Mouse (Mus musculus) thymus, postnatal 25 days (tissue): Measurements from ENCODE around the gene Pidd1.

Experiments used
- DNase-seq: peaks from one replicate; pipeline ENCODE4 v3.0.0; 2022

The Pidd1 gene

DNA sequence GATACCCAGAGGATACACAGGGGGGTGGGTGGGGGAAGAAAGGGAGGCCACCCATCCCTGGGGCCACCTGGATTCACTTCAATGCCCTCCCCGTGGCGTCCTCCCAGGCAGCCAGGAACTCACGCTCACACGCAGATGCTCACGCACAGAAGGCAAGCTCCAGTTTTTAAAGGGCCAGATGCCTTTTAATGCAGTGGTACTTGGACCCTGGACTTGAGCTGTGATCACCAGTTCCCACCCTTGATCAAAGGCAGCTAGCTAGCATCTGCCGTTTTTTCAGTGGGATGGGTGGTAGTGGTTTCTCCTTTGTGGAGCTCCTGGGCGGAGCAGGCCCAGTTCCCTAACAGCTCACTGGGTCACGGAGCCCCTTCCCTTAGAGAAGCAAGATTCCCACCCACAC lies 9.4 kb downstream of the Pidd1 start:
- peak; percentile 41 for DNase-seq

DNA sequence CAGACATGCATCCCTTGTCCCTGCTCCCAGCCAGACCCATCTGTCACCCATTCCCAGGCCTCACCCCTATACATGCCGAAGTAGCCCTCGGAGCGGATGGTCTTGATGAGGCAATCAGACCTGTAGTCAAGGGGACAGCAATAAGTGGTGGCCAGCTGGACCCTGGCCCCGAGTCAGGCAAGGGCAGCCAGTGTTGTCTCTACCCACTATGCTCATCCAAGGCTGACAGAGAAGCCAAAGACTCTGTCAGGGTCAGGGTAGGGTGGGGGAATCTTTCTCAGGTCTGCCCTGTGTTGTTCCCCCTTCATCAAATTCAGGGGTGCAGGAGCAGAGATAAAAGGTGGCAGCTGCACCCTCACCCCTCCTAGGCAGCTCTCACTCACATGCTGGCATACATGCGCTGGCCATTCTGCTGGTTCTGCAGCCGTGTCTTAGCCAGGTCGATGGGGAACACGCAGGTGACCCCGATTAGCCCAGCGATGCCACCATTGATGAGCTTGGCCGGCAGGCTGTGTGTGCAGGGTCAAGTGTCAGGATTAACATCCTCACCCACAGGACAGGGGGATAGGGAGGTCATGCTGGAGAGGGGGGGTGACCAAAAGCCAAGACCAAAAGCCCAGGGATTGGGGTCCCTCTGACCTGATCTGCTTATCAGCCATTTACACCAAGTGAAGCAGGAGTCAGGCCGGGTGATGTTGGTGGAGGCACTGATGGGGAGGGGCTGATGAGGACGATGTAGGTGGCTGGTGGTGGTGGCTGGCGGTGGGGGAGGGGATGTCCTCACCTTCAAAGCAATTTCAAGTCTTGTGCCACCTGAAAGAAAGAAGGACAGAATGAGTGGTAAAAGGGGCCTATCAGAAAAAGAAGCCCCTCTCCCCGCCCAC lies 10.1 kb downstream of the Pidd1 start:
- DNase-seq = no peak

DNA sequence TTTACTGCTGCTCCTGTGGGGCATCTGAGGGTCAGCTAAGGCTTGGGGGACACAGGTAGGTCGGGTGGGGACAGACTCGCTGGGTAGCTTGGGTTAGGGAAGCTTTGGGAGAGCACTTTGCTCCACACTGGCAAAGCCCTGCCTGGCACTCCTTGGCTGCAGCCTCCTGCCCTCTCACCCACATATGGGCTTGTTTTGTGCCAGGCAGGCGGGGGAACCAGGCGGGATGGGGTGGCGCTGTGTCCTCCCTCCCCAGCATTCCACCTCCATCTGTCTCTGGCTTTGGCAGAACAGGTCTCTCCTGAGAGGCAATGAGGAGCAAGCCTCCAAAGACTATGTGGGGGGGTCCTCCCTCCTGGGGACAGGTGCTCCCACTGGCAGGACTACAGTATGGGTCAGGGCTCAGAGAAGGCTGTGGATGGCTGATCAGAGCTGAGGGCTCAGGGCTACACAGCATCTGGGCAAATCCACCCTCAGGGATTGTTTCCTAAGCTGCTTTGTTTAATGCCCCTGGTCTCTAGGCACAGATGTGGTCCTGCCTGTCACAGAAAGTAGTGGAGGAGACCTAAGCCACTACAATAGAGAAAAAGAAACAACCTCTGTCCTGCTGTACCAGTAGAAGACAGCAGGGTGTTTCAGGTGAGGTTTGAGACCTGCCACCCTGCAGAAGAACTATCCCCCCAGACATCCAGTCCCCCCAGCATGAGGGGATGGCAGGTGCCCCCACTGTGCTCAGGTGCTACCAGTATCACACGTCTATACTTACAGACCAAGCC lies 10.9 kb downstream of the Pidd1 start:
- DNase-seq = no peak

DNA sequence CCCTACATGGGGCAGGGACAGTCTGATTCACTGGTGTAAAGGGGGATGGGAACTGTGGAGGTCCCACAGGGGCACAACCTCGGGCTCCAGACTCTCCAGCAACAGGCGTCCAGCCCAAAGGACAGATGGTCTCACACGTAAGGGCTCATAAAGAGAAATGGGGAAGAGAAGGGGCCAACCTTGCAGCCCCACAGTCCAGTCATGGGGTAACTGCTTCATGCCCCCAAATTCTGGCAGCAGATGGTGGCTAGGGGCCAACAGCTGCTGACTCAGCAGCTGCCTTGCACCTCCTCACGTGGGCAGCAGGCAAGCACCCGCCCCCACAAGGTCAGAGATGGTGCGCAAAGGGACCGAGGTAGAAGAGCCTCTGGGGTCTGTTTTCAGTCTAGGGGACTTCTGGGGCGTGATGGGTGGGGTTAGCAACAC lies 11.6 kb downstream of the Pidd1 start:
- DNase-seq = no peak

DNA sequence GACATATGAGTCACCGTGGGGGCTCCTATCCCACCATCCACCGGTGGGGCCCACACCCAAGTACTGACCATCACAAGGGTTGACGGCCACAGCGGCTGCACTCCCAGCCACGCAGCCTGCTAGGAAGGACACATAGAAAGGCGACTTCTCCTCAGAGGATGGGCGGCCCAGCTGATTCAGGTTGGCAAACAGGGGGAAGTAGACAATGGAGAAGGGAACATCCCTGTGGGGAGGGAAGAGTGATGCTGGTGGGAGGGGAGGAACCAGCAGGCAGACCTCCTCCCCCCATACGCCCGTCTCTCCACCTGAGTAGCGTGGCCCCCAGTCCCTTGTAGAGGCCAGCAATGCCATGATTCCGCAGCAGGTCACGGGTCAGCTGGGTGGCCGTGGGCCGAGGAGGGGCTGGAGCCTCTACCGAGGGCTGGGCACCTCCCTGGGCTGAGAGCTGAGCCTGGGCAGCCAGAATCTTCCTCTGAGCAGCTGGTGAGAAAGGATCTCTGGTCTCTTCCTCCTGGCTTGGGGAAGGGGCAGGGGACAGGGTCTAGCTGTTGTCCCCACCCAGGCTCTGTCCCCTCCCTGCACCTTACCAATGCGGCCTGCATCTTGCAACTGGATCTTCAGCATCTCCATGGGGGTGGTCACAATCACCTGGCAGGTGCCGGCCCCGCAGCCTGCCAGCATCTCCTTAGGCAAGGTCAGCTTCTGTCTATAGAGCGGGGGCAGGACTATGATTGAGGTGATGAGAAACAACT lies 12.2 kb downstream of the Pidd1 start:
- no peak for DNase-seq

DNA sequence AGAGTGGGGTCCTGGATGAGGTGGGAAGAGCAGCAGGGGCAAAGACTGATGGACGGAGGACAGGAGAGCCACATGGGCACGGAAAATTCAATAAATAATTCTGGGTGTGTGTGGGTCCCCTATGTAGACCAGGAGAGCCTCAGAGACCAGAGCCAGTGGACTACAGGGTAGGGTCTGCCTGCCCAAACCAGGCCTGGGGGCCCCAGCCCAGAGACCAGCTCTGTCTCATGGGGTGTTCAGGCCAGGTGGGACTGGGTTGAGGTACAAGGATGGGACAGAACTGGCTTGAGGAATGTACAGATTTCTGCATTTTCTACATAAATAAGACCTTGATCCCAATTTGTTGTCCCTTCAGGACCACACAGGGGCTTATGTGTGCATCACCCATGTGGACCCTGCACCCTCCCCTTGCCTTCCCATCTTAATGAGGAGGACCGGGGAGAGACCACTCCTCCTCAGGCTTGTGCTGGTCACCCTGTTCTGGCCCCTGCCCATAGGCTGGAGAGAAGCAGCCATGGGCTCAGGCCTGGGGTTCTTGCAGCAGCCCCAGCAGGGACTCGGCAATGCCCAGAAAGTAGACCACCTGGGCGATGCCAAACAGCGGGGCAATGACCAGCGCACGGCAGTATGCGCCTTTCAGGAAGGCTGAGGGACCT lies 13.1 kb downstream of the Pidd1 start:
- DNase-seq = no peak

DNA sequence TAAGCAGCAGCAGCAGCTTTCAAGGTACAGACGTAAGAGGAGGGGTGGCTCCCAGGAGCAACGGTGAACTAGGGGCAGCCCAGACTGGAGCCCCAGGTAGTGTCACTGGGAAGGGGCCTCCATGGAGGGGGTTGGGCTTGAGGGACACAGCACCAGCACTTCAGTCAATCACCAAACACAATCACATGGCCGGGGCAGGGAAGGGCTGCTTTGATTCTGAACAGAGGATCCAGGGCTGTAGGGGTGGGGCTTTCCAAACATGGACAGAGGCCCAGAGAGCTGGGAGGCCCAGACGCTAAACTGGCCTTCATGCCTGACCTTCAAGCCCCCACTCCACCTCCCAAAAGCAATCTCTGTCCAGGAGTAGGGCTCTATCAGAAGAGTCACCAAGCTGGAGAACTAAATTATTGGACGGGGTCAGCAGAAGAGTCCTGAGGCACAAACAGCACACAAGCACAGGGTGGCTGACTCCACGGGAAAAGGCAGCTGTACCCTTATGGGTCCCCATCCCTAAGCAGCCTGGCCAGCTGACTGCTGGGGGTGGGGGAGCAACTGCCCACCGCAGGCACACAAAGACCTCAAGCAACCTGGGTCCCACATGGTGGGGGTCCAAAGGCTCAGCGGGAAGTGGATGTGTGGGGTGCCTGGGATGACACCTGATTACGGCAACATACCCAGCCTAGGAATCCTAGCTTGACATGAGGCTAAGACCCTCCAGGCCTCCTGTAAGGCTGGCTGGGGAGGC lies 13.8 kb downstream of the Pidd1 start:
- DNase-seq = no peak

DNA sequence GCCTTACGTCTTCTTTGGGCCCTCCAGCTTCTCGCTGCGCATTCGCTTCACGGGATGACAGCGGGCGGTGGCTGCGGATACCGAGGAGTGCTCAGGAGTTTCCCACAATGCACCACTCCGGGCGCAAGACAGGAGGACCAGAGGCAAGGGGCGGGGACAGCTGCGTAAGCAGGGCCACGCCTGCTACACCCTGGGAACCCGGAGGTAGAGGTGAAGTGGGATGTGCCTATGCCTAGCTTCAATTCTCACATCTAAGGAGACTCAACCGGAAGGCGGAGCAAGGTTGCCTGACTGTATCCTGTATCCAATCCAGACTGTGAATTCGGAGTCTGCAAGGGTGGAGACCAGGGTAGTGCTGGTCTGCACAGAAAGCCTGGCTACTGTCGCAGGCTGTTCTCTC lies 14.5 kb downstream of the Pidd1 start, which contains the start of gene Cend1:
TSS of gene Cend1 (minus strand) at position 182 of the 400 bp plus-strand sequence.
- no peak for DNase-seq

DNA sequence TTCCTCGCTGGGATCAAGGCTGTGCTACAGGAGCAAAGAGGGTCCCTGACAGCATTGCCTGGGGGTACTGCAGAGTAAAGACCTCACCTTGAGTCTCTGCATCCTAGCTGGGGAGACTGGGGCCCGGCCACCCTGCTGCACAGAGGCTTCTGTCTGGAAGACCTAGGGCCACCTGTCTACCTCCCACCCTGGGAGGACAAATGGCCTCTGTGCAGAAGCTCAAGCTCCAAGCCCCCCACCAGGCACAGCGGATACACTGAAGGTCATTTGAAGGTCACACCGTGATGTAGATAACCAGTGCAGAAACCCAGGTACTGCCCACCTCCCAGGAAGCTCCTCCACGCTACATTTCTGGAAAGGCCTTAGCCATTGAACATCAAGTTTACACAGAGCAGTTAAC lies 15.1 kb downstream of the Pidd1 start:
- DNase-seq = no peak

DNA sequence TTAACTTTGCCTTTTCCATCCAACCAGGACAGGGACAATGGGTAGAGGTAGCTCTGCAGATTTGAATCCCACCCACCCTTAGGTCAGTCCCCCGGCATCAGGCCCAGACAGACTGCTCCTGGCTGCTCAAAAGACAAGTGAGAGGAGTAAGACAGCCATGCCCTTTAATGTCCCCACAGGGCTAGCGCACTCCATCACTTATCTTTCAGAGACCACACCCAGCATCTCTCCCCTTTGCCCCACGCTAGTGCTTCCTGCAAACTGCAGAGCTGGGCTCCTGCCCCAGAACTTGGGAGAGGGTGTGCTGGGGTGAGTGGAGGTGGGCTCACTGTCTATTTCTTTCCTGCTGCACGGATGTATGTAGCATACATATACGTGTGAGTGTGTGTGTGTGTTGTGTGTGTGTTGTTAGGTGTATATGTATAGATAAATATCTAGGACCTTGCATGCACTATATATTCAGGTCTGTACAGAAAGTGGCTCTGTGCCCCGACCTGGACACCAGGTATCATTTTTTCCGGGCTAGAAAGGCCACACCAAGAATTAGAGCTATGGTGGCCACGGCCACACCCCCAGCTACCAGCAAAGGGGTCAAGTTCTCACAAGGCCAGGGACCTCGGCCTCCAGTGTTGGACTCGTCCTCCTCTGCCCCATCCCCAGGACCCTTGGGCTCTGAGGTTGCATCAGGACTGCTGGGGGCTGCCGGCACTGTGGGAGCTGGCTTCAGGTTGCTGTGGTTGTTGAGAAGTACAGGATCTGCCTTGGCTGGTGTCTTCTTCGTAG lies 16.7 kb downstream of the Pidd1 start:
- DNase-seq = no peak

DNA sequence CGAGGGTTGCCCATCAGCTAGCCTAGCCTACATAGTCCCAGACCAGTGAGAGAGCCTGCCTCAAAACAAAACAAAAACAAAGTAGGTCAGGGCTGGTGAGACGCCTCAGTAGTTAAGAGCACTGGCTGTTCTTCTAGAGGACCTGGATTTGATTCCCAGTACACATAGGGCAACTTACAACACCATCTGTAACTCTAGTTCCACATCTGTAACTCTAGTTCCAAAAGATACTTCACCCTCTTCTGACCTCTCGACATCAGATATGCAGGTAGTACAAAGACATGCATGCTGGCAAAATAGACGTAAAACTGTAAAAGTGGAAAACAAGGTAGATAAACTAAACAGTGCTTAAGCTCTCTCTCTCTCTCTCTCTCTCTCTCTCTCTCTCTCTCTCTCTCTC lies 20.0 kb downstream of the Pidd1 start:
- DNase-seq = no peak

DNA sequence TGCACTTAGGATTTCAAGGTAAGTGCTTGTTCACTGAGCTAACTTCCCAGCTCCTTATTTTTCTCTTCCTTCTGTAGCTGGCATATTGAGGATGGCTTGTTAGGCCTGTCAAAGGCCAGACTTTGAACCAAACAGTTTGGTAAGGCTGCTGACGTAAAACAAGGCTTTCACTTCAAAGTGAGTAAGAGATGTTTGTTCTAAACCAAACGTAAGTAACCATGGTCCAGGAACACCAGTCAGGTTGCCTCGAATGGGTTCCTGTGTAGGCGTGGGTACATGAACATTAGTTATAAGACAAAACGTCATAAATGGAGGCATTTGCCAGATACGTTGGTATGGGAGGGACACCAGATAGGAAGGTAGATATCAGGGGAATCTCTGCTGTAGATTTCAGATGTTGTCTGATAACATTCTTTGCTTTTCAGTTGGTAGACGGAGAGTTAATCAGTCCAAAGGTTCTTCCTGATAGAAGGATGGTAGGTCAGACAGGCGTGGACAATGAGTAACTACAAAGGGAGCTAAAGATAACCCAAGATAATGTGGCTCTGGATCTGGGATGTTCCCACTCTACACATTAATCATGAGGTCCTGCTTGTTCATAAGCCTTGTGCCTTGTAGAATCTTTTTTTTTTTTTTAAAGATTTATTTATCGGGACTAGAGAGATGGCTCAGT lies 23.7 kb downstream of the Pidd1 start:
- no peak for DNase-seq

DNA sequence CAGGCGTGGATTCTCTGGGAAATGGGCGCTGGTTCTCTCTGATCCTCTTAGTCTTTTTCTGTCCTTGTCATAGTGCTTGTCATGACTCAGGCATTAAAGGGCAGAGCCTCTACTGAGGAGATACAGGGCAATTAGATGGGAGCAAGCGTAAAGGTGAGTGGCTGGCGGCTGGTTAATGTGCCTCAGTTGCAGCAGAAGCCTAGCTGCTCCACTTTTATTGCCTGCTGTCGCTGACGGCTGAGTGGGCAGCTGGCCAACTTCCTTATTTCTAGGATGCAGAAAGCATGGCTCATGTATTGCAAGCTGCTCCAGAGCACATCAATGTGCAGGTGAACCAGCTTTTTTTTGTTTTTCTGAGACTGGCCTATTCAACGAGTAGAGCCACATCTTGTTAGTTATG lies 24.9 kb downstream of the Pidd1 start:
- DNase-seq = no peak

DNA sequence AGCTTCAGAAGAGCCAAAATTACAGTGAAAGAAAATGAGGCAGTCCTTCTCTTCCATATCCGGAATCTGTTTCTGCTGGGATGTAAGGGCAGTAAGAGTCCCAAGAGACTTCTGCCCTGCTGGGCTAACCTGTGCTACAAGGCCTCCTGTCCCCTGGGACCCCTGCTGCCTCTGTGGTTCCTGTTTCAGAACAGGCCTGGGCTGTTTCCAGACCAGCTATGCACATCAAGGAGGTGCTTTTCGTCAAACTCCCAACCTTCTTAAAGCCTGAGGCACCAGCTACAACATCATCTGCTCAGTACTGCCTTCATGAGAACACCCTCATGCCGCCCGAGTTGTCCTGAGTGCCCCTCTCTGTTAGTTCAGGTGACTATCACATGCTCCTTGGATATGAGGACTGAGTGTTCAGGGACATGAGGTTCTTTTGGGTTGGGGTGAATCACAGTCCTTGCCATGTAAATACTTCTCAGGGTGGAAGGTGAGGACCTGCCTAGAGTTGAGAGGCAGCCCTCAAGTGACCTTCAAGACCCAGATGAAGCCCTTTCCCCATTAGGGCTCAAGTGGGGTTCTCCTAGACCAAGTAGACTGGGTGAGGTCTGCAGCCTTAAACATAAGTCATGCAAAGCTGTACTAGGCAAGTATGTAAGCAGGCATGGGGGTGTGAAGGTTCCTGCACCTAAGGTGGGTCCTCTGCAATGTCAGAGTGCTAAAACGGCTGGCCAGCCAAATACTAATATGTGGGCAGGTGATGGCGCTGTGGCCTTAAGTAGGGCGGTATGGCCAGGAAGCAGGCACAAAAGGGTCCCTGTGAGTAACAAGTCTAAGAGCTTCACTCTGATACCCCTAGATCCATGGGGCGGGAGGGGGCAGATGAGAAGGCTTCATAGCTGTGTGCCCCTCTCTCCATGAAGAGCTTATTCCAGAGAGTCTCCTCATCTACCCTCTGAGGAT lies 25.8 kb downstream of the Pidd1 start:
- no peak for DNase-seq

DNA sequence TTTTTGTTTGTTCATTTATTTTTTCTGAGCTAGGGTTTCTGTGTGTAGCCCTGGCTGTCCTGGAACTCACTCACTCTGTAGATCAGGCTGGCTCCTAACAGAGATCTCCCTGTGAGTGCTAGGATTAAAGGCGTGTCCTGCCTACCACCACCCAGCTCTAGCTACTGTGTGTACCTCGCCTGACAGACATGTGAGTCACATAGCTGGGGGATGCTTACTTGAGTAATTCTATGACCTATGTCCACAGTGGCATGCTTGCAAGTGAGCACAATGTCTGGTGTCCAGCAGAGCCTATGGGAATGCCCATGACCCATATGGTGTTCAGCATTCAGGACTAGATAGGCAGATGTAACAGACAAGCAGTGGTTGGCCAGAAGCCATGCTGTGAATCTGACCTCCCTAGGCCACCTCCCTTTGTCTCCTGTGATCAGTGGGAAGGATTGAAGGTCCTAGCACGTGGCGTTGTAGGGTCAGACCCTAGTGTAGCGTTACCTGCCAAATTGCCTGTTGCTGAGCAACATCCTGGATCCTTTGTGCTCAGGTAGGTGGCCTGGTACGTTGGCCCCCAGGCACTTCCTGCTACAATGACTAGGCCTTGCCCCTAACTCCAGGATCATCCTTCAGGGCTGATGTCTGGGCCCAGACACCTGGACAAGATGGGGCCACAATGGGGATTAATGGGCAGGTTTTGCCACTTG lies 27.5 kb downstream of the Pidd1 start:
- no peak for DNase-seq

DNA sequence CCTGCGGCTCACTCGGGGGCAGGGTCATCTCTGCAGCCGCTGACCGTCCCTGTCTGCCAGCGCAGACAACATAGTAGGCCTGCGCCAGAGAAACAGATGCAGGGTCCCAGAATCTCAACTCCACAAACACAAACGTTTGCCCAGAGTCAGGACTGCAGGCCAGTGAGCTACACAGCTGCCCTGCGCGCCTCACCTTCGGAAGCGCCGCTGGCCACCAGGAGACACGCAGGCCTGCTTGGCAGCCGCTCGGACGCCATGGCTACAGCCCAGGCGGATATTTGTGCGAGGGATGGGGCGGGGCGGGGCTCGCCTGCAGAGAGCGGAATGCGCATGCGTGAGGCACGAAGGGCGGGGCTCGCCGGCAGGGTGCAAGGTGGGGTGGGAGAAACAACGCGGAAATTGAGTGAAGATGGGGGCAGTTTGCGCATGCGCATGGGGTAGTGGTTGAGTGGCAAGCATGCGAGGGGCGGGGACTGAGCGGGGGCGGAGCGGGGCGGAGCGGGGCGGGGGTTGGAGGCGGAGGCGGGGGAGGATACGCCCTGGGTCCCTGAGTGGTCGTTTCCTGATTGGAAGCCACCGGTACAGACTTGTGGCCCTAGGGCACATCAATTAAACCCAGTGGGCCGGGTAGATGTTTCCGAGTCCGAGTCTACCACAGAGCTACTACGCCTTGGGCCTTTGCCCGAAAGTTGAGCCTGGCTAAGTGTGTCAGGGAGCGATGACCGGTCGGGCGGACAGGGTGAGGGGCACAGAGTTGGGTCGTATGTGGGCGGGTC lies 29.8 kb downstream of the Pidd1 start, which contains the start of gene Gatd1:
TSS of gene Gatd1 (minus strand) at position 328 of the 776 bp plus-strand sequence.
- DNase-seq = peak; percentile 99

DNA sequence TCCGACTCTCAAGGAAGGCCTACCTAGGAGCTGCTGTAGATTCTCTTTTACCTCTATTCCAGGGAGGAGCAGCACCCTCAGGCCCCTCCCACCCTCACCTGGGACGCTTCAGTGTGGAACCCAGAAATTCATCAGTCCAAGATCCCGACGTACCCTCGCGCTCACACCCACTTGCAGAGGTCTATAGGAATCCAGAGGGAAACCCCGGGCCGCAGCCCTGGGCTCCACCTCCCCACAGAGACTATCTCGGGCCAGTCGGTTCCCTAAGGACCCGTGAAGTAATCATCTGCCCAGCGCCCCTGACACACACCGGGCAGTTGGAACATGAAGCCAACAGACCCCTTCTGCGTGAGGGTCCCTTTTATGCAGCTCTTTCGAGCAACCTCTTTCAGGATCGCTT lies 30.5 kb downstream of the Pidd1 start:
- peak; percentile 19 for DNase-seq

DNA sequence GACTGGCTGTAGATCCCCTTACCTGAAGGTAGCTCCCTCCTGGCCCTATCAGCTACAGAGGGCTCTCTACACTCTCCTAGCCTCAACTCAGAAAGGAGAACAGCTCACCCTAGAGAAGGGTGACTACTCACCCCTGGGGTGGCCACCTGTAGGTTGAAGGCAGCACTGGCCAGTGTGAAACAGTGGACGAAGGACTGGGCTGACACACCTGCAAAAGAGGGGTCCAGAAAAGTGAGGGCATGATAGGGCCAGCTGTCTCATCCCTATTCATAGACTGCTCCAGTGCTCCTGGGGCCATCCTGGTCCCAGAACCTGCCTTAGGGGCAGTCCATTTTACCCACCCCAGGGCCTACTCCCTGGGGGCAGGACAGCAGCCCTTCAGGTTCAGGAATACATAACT lies 32.2 kb downstream of the Pidd1 start:
- no peak for DNase-seq
